Mouse (Mus musculus): ENCODE results near the gene Pigp.

Pigp gene

DNA sequence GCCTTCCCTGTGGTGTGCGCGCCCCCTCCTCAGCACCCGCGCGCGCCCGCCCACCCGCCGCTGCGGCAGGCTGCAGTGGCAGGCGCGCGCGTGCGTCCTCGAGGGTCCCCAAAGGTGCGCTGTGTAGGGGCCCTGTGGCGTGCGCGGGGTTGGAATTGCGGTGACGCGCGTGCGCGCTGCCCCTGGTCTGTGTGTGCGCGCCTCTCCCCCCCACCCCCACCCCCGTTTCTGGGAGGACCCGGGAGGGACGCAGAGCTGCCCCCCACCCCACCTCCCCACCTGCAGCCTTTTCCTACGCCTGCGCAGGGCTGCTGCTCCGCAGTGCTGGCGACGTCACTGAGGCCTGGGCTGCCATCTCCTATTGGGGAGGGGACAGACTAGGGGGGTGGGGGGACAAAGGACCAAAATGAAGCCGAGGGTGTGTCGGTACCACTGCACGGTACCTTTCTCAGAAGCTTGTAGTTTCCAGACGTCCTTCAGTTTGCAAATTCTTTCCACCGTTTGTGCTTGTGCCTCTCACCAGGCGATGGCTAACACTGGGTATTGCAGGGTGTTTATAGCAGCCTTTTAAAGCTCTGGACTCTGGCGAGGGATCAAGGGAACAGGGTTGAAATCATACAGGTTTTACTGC, at the start of gene Pigp:
TSS of gene Pigp (minus strand) at position 542 of the 631 bp plus-strand sequence.
- DNase-seq (ENCODE audit: low read depth) = peak; percentile 86

- peak; percentile 32 for DNase-seq (ENCODE audit: low read depth)
Measured at GRCm38 (mm10) chr16:94420498-94420897, 48.9 kb upstream of the Pigp start.

- DNase-seq (ENCODE audit: low read depth) = no peak
Measured at GRCm38 (mm10) chr16:94414151-94414550, 42.5 kb upstream of the Pigp start.

- DNase-seq (ENCODE audit: low read depth) = no peak
Measured at GRCm38 (mm10) chr16:94412760-94413159, 41.1 kb upstream of the Pigp start.

DNA sequence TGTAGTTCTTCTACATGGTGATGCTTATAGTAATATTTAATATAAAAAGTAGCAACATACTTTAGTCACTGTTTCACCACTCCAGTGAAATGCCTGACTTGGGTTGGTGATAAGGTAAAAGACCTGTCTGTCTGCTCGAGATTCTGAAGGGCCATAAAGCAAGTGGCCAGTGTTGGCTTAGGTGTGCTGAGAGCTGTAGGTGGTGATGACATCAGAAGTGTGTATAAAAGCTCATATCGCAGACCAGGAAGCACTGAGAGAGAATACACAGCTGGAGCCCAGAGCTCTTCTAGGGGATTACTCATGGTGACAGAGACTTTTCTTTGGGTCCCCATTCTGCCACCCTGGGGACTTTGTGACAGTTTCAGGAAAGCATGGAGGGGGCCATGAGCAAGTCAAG, 40.6 kb upstream of the Pigp start:
- DNase-seq (ENCODE audit: low read depth) = no peak

DNA sequence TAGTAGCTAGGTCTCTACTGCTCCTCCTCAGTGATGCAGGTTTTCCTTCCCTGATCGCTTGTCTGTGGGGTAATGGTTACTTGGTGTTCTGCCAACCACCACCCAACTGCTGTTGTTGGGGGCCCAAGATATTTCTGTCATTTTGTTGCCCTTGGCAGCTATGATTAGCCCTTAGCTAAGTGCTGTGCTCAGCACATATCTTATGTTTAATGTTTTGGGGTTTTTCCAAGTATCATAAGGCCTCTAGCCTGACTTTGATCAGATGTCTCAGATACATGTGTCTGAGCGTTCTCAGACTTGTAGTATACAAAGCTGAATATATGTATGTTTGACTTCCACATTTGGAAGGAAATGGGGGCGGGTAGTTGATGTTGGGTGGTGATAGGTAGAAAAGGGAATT, 39.6 kb upstream of the Pigp start:
- DNase-seq (ENCODE audit: low read depth) = no peak

GRCm38 (mm10) chr16:94402185-94402584, 30.5 kb upstream of the Pigp start:
- peak; percentile 42 for DNase-seq (ENCODE audit: low read depth)

DNA sequence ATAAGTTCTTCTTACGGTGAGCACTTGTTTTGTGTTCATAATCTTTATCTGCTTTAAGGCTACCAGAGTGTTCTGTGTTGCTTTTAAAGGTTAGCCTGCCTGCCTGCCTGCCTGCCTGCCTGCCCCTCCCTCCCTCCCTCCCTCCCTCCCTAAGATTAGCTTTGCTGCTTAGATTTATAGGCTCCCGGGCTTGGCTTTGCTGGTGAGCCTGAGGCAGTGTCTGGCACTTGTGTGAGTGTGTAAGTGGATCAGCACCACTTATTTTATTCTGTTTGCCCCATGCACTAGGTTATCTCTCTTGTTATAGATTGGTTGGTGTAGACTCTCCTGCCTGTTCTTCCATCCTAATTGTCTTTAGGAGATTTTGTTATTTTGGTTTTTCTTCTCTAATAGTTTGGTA, 30.0 kb upstream of the Pigp start:
- no peak for DNase-seq (ENCODE audit: low read depth)

GRCm38 (mm10) chr16:94399141-94399540, 27.5 kb upstream of the Pigp start:
- DNase-seq (ENCODE audit: low read depth) = no peak

GRCm38 (mm10) chr16:94396641-94397040, 25.0 kb upstream of the Pigp start:
- DNase-seq (ENCODE audit: low read depth) = no peak

GRCm38 (mm10) chr16:94395051-94395450, 23.4 kb upstream of the Pigp start:
- no peak for DNase-seq (ENCODE audit: low read depth)

DNA sequence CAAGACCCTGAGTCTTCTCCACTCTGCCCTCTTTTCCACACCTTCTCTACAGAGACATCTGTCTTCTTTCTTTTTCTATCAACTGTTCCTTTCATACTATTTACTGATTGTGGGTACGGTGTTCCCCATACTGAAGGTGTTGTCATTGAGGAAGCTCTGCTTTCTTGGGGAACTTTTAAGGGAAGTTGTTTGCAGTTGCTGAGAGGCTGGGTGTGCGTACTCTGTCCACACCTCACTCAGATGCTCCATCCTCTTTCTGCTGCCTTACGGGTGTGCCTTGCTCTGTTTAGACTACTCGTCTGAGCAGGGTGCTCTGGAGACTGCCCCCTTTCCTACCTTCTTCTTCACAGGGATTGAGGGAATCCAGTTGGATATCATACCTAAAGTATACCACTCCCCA, 20.7 kb upstream of the Pigp start:
- no peak for DNase-seq (ENCODE audit: low read depth)

GRCm38 (mm10) chr16:94387690-94388089, 16.0 kb upstream of the Pigp start:
- DNase-seq (ENCODE audit: low read depth) = no peak

GRCm38 (mm10) chr16:94383277-94383676, 11.6 kb upstream of the Pigp start:
- DNase-seq (ENCODE audit: low read depth) = peak; percentile 65

GRCm38 (mm10) chr16:94379386-94379785, 7.7 kb upstream of the Pigp start:
- no peak for DNase-seq (ENCODE audit: low read depth)

GRCm38 (mm10) chr16:94370915-94371300, 734 bp downstream of the Pigp start:
- DNase-seq (ENCODE audit: low read depth) = peak; percentile 90

DNA sequence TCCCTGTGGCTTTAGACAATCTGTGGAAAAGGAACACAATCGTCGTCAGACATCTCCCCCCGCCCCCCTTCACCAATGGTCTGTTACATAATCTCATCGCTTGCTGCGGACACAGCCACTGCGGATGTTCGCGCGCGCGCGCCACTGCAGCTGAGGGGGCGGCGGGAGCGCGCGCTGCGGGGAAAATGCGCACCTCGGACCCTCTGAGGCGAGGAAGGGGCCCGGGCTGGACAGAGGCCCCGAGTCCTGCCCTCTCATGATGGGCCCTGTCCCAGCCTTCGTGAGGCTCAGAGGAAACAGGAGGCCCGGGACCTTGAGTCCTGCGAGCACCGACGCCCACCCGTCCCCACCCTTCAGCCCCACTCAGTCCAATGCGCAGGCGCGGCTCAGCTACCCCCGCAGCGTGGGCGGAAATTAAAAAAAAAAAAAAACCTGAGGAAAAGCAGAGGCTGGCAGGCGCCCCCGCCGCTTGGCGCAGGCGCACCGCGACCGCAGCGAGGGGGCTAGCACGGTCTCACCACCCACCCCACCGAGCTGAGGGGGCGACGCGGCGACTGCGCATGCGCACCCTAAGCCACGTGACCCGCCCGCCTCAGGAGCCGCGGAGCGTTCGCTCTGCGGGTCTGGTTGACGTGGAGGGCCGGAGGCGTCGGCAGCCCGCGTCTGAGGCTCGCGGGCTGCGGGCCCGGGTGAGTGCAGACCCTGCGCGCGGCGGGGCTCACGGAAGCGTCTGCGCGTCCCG, 1.3 kb downstream of the Pigp start, which contains the start of gene Ttc3:
TSS of gene Ttc3 (plus strand) at position 446 of the 742 bp plus-strand sequence.
- peak; percentile 94 for DNase-seq (ENCODE audit: low read depth)

DNA sequence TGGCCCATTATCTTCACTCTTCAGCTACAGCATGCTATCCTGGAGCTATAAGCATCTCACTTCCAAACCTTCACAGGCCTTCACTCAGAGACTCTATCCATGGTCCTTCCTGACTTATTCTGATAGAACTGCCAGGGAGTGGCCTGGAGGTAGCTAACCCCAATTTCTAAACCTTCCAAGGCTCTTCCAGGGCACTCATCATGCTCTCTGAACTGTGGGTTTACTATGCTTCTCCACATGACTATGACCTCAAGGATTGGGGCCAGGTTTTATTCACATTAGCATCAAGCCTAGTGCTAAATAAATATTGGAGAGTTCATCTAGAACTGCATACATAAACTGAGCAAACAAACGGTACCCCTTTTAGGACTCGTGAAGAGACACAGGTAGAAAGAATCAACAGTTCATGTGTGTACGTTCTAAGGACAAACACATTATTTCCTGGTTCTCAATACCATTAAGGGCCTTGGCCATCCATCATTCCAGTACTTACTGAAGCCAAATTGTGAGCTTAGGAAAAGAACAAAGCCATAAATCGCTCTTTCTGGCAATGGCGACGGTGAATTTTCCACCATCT, 2.0 kb downstream of the Pigp start:
- peak; percentile 63 for DNase-seq (ENCODE audit: low read depth)

DNA sequence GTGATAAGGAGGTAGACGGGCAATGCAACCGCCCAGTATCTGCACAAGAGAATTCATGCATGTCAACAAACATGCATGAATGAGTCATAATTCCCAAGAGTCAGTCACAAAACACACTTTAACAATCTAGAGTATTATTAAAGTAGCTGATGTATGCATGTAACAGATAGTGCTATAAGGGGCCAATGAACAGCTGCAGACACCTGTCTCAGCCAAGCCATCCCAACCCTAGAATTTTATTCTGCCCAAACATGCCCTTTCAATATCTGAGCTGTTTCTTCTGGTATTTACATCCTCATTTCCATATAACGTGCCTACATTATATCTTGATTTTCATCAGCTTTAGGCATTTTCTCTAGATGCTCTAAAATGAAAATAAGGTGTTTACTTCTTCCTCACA, 6.2 kb downstream of the Pigp start:
- no peak for DNase-seq (ENCODE audit: low read depth)

GRCm38 (mm10) chr16:94363814-94364213, 7.8 kb downstream of the Pigp start:
- DNase-seq (ENCODE audit: low read depth) = no peak

GRCm38 (mm10) chr16:94362174-94362873, 9.3 kb downstream of the Pigp start:
- DNase-seq (ENCODE audit: low read depth) = no peak

DNA sequence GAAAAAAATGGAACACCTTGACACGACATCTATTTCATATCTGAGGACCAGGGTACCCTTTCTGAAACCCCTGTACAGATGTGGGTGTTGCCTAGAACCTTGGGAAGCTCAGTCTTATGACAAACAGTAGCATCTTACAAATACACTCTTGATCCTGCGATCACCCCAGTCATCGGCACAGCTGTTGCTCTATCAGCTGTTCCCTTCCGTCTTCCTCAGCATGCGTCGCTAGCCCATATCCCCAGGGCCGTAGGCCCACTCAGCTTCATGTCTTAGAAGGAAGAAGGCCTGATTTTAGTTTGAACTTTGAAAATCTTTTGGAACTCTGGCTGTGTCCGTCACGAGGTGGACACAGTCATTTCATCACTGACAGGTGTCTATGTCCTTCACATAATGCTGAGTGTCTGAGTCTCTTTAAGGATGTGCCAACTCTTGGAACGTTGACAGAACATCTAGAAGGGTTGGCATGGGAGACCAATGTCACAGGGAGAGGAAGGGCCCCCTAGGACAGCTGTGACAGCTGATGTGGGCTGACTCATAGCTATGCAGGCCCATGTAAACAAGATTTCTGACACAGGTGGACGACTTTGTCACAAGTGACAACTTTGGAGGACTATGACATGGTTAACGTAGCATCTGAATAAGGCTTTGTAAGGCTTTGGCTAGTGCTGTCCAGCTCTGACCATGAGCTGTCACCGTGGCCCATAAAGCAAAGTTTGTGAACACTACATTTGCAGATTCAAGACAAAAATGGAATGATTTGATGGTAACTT, 10.9 kb downstream of the Pigp start:
- no peak for DNase-seq (ENCODE audit: low read depth)
